Mouse (Mus musculus): ENCODE data around the gene Msx2. TPM values are rescaled to one million over a fixed set of nuclear protein-coding genes. Genes with fewer than 3 reads are reported as not detected.
A peak's percentile ranks its signal among the peaks of the same experiment; 100 is the strongest.

Msx2 gene
- polyA plus RNA-seq, 1 experiment: not detected

GRCm38 (mm10) chr13:53466189-53466866 is 6.5 kb downstream of the Msx2 start:
- DNase-seq (ENCODE audit: low read depth, low spot score): no peak
- 5% methylated on average over 18 of the region's 18 CpGs for WGBS

- DNase-seq (ENCODE audit: low read depth, low spot score): no peak
- 5% methylated on average over 26 of the region's 26 CpGs for WGBS
Observed at GRCm38 (mm10) chr13:53465191-53465820, 7.6 kb downstream of the Msx2 start.

GRCm38 (mm10) chr13:53464441-53465001 is 8.4 kb downstream of the Msx2 start:
- DNase-seq (ENCODE audit: low read depth, low spot score): no peak
- 5% methylated on average over 21 of the region's 21 CpGs for WGBS

- 13% methylated on average over 10 of the region's 10 CpGs for WGBS
- DNase-seq (ENCODE audit: low read depth, low spot score): no peak
Observed at GRCm38 (mm10) chr13:53463946-53464345, 8.9 kb downstream of the Msx2 start.

- WGBS: 2% methylated on average over 7 of the region's 7 CpGs
- DNase-seq (ENCODE audit: low read depth, low spot score): no peak
Observed at GRCm38 (mm10) chr13:53463037-53463436, 9.8 kb downstream of the Msx2 start.

- 2% methylated on average over 15 of the region's 15 CpGs for WGBS
- no peak for DNase-seq (ENCODE audit: low read depth, low spot score)
Observed at GRCm38 (mm10) chr13:53462649-53462970, 10.3 kb downstream of the Msx2 start.

- WGBS: 2% methylated on average over 51 of the region's 51 CpGs
- no peak for DNase-seq (ENCODE audit: low read depth, low spot score)
Observed at GRCm38 (mm10) chr13:53461855-53462648, 10.8 kb downstream of the Msx2 start.

GRCm38 (mm10) chr13:53461346-53461745 is 11.5 kb downstream of the Msx2 start:
- DNase-seq (ENCODE audit: low read depth, low spot score): no peak
- 25% methylated on average over 2 of the region's 2 CpGs for WGBS

- DNase-seq (ENCODE audit: low read depth, low spot score): no peak
Observed at GRCm38 (mm10) chr13:53458766-53459165, 14.1 kb downstream of the Msx2 start.

GRCm38 (mm10) chr13:53454794-53455672 is 17.8 kb downstream of the Msx2 start:
- 18% methylated on average over 21 of the region's 21 CpGs for WGBS
- no peak for DNase-seq (ENCODE audit: low read depth, low spot score)

More at GRCm38 (mm10) chr13:53458766-53459165, 14.1 kb downstream of the Msx2 start:
- WGBS: 63% methylated on average over 4 of the region's 4 CpGs

GRCm38 (mm10) chr13:53453927-53454326 is 18.9 kb downstream of the Msx2 start:
- DNase-seq (ENCODE audit: low read depth, low spot score): no peak
- WGBS: 82% methylated on average over 3 of the region's 3 CpGs

GRCm38 (mm10) chr13:53447609-53448008 is 25.3 kb downstream of the Msx2 start:
- 21% methylated on average over 6 of the region's 6 CpGs for WGBS
- no peak for DNase-seq (ENCODE audit: low read depth, low spot score)

GRCm38 (mm10) chr13:53443602-53444001 is 29.3 kb downstream of the Msx2 start:
- WGBS: 13% methylated on average over 3 of the region's 3 CpGs
- no peak for DNase-seq (ENCODE audit: low read depth, low spot score)

- no peak for DNase-seq (ENCODE audit: low read depth, low spot score)
- WGBS: 34% methylated on average over 25 of the region's 25 CpGs
Observed at GRCm38 (mm10) chr13:53442168-53442980, 30.5 kb downstream of the Msx2 start.

- 62% methylated on average over 5 of the region's 5 CpGs for WGBS
- DNase-seq (ENCODE audit: low read depth, low spot score): no peak
Observed at GRCm38 (mm10) chr13:53441307-53442028, 31.4 kb downstream of the Msx2 start.

- no peak for DNase-seq (ENCODE audit: low read depth, low spot score)
- WGBS: 57% methylated on average over 3 of the region's 3 CpGs
Observed at GRCm38 (mm10) chr13:53439957-53440356, 32.9 kb downstream of the Msx2 start.

GRCm38 (mm10) chr13:53426507-53426906 is 46.4 kb downstream of the Msx2 start:
- 13% methylated on average over 7 of the region's 7 CpGs for WGBS
- peak; percentile 89 for DNase-seq (ENCODE audit: low read depth, low spot score)

- 69% methylated on average over 4 of the region's 4 CpGs for WGBS
- DNase-seq (ENCODE audit: low read depth, low spot score): no peak
Observed at GRCm38 (mm10) chr13:53421189-53421588, 51.7 kb downstream of the Msx2 start.

Data from large intestine, adult 2 months (tissue).